9 mouse cellular contexts compared by ENCODE assay signal in genomic region chr6:142785343-142785742, GRCm38 (mm10). TPM values are rescaled to one million over a fixed set of nuclear protein-coding genes. Genes with fewer than 3 reads are reported as not detected.
DNase-seq lines count a peak whose midpoint lies in the region; ATAC-seq and TF ChIP-seq lines count a peak whose summit lies in the region.
"Had no signal": no experiment of that assay in that cellular context is flagged by ENCODE, and none has a peak within 500 bp of the region (broad histone marks: within the 10 kb centered on the region; RNA-seq: fewer than 3 reads in every experiment).

No protein-coding gene starts in this region.

- peaks cover 0 to 6% of the 10 kb centered on the region in 2 experiments; a peak in 1 of 4 replicates for H3K4me1 ChIP-seq in ES-E14 (ENCODE audit: control insufficient read depth in 2 of 2, insufficient read depth in 2 of 2, low read length in 2 of 2, poor library complexity in 1 of 2)
- H3K4me1 ChIP-seq in liver, embryonic 11.5 days (replicated peaks; ENCODE audit: control insufficient read depth, insufficient read depth, low read length) = no peaks in the 10 kb centered on the region

- no peaks in the 10 kb centered on the region for H3K36me3 ChIP-seq in ES-E14 (ENCODE audit: control insufficient read depth, insufficient read depth, low read length, poor library complexity, severe bottlenecking)
- H3K36me3 ChIP-seq in liver, embryonic 11.5 days (ENCODE audit: control insufficient read depth, insufficient read depth, low read length) = no peaks in the 10 kb centered on the region

- no peak overlapping the region for H3K4me3 ChIP-seq in ES-E14 (ENCODE audit: insufficient read depth in 1 of 2, low read depth in 1 of 2, low read length in 2 of 2, poor library complexity in 1 of 2, severe bottlenecking in 1 of 2)
- H3K4me3 ChIP-seq in liver, embryonic 11.5 days (ENCODE audit: low read depth, low read length) = no peak overlapping the region
- H3K4me3 ChIP-seq: myocyte had no signal

- peak; percentile 54 for DNase-seq in layer of hippocampus, adult 11-12 months (ENCODE audit: low spot score)
- DNase-seq in layer of hippocampus, postnatal 36 days = no peak
- DNase-seq in ES-E14 (ENCODE audit: low read depth, low spot score) = peak; percentile 82
- peak; percentile 43 for DNase-seq in brain, embryonic 14.5 days (ENCODE audit: low read depth)
- DNase-seq in fibroblast of lung, adult 2 months (ENCODE audit: low read depth) = peak; percentile 18
- DNase-seq in liver, embryonic 11.5 days (ENCODE audit: low spot score) = no peak
- DNase-seq in skeletal muscle tissue, adult 2 months (ENCODE audit: low read depth, low spot score) = peak; percentile 11
- no peak for DNase-seq in right cerebral cortex, postnatal 36 days (ENCODE audit: low spot score in 2 of 2)

- 0 out of 2 replicates have a peak, but pooled peaks have one; percentile 22 for ATAC-seq in liver, embryonic 11.5 days (replicated peaks; ENCODE audit: low FRiP score)

- H3K9ac ChIP-seq in ES-E14 (ENCODE audit: insufficient read depth, low read depth, low read length, poor library complexity, severe bottlenecking) = no peak overlapping the region
- no peak overlapping the region for H3K9ac ChIP-seq in liver, embryonic 11.5 days (ENCODE audit: low read depth, low read length)

- no peak overlapping the region for H3K4me2 ChIP-seq in liver, embryonic 11.5 days

- no peaks in the 10 kb centered on the region for H3K27me3 ChIP-seq in liver, embryonic 11.5 days (replicated peaks; ENCODE audit: control insufficient read depth, insufficient read depth, low read length)

- no peaks in the 10 kb centered on the region for H3K9me3 ChIP-seq in ES-E14 (ENCODE audit: control insufficient read depth, insufficient read depth, low read depth, low read length)
- H3K9me3 ChIP-seq in liver, embryonic 11.5 days (ENCODE audit: control insufficient read depth, low read length) = no peaks in the 10 kb centered on the region

- H3K27ac ChIP-seq in ES-E14 (ENCODE audit: insufficient read depth, low read depth, low read length, poor library complexity, severe bottlenecking) = no peak overlapping the region
- no peak overlapping the region for H3K27ac ChIP-seq in liver, embryonic 11.5 days (ENCODE audit: low read depth, low read length)

- no peak for TF ChIP-seq POLR2A in brain, embryonic 14.5 days (IDR thresholded peaks at IDR 0.05; ENCODE audit: borderline replicate concordance, extremely low read depth, insufficient read depth, insufficient read length, poor library complexity, severe bottlenecking)

- peak; percentile 56; the same call in 1 of the 2 replicates for TF ChIP-seq CTCF in brain, embryonic 14.5 days (IDR thresholded peaks at IDR 0.05; ENCODE audit: borderline replicate concordance, extremely low read depth, insufficient read depth, insufficient read length)

- in situ Hi-C loops in ES-E14 (cut with MboI; ENCODE audit: low sequenced_read_pairs in 2 of 2, unreplicated experiment in 2 of 2) = no loop called here

- WGBS in liver, embryonic 11.5 days = 28% methylated on average over 4 of the region's 4 CpGs

TF ChIP-seq in ES-E14, 5 proteins besides CTCF, POLR2A, EP300 and RAD21:
- no peak for TF ChIP-seq MAFK (IDR thresholded peaks at IDR 0.05; ENCODE audit: insufficient read depth, low read depth, low read length)
- TF ChIP-seq ZNF384 (IDR thresholded peaks at IDR 0.05; ENCODE audit: low read depth, low read length) = no peak
- no peak for TF ChIP-seq HCFC1 (IDR thresholded peaks at IDR 0.05; ENCODE audit: borderline replicate concordance, insufficient read depth, low read length)
- peak; percentile 87 for TF ChIP-seq ZC3H11A (IDR thresholded peaks at IDR 0.05; ENCODE audit: borderline replicate concordance, low read depth, low read length)
- no peak for TF ChIP-seq CHD2 (IDR thresholded peaks at IDR 0.05; ENCODE audit: low read depth, low read length)
TF ChIP-seq in ES-E14: peak in this region for 1.

RNA-seq across cellular contexts. Expression of gene Sult6b2, which starts 19.0 kb away (rescaled TPM):
- not detected for total RNA-seq in layer of hippocampus, postnatal 36 days (2021)
- total RNA-seq in ES-E14 (2012; rRNA removed) = 0.16 and 0.31 TPM in 2 replicates
- polyA plus RNA-seq in brain, embryonic 14.5 days (2012; rRNA removed) = 0.15 and 0.25 TPM in 2 replicates
- 0.07 TPM in 1 of 2 replicates, not detected in the other for polyA plus RNA-seq in liver, embryonic 11.5 days (2014; fragmentation: Nextera tagmentation; extraction: Ambion mirVana)
- polyA plus RNA-seq: myocyte had no signal

RNA-seq across cellular contexts. Expression of gene Cmas, which starts 28.9 kb away (rescaled TPM):
- total RNA-seq in layer of hippocampus, postnatal 36 days (2021) = 100 to 1,000 TPM in 1 of 2 experiments, 10 to 100 TPM in 1; 93.1 to 101 TPM
- 50.3 and 61.0 TPM in 2 replicates for total RNA-seq in ES-E14 (2012; rRNA removed)
- polyA plus RNA-seq in brain, embryonic 14.5 days (2012; rRNA removed) = 98.2 and 115 TPM in 2 replicates
- 93.0 and 102 TPM in 2 replicates for polyA plus RNA-seq in liver, embryonic 11.5 days (2014; fragmentation: Nextera tagmentation; extraction: Ambion mirVana)

Comparison
In these comparisons a context has a peak if more than half of its experiments do, and no peak if none do; other contexts are left out.
1. DNase-seq: peak in layer of hippocampus, adult 11-12 months (single experiment), ES-E14 (single experiment), brain, embryonic 14.5 days (single experiment), fibroblast of lung, adult 2 months (single experiment) and skeletal muscle tissue, adult 2 months (single experiment); none in layer of hippocampus, postnatal 36 days (0 of 2), liver, embryonic 11.5 days (single experiment) and right cerebral cortex, postnatal 36 days (0 of 2).